Mouse (Mus musculus) B cell, adult 2 months (primary cell): ENCODE results near the gene Alkal2.

ENCODE experiments used
- DNase-seq, 2 experiments: peaks; one replicate each; pipeline ENCODE4 v3.0.0; 2022

Gene Alkal2

DNA sequence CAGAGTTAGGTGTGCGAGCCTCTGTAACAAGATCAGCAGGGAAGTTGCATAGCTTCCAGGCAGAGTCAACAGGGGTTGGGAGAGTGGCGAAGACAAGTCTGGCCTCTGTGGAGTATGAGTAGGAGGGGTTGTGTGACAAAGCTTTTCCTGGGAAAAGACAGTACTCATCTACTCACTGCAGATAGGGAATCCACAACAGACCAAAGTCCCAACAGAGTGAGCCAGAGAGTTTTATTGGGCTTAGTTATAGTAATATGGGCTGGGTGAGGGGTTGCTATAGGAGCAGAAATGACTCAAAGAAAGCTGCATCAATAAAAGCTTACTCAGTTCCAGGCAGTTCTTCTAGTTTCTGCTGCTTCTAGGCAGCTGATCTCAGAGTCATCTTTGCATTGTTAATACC, 49.2 kb downstream of the Alkal2 start:
- DNase-seq: no peak

DNA sequence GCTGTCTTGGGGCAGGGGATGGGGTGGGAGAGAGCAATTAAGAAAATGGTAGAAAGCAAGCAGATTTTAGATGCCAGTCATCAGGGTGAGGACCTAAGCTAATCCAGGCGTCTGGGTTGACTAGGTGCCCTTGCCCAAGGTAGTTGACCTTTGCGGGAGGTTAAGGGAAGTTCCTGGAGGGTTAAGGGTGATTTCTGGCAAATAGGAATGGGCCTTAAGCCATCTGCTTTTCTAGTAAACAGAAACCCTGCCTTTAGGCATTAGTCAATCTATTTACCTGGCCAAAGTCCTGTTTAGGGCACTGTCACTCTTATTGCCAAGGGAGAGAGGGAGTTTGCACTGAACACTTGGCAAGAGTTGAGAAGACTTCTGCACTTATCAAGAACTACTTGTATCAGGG, 52.8 kb downstream of the Alkal2 start:
- no peak for DNase-seq
